Mouse (Mus musculus) kidney, adult 2 months (tissue): ENCODE measurements around the gene Il9r. TPM values are rescaled to one million over a fixed set of nuclear protein-coding genes. Genes with fewer than 3 reads are reported as not detected.
A peak's percentile ranks its signal among the peaks of the same experiment; 100 is the strongest.

Experiments used
- DNase-seq: peaks from one replicate; pipeline ENCODE4 v3.0.0; 2021
- H3K27ac ChIP-seq: fragments of 200-500 bp; 2 replicates; pipeline ENCODE4 v1.5.1; 2012; ENCODE audit warnings: low read depth, low read length, control low read depth, inconsistent platforms; ENCODE audit not compliant: insufficient read depth
- H3K27me3 ChIP-seq: fragments of 200-500 bp; replicated peaks from 2 replicates; pipeline ENCODE4 v1.6.1; 2012; ENCODE audit warnings: mild to moderate bottlenecking, moderate library complexity, low read length, inconsistent platforms; ENCODE audit not compliant: control insufficient read depth, insufficient read depth
- H3K36me3 ChIP-seq: fragments of 200-500 bp; 2 replicates; pipeline ENCODE4 v1.6.1; 2012; ENCODE audit warnings: mild to moderate bottlenecking, moderate library complexity, low read length, inconsistent platforms; ENCODE audit not compliant: control insufficient read depth, insufficient read depth
- H3K4me1 ChIP-seq: fragments of 200-500 bp; 2 replicates; pipeline ENCODE4 v1.6.1; 2011; ENCODE audit warnings: low read length; ENCODE audit not compliant: control insufficient read depth, insufficient read depth
- H3K4me3 ChIP-seq: fragments of 200-500 bp; 2 replicates; pipeline ENCODE4 v1.5.1; 2011; ENCODE audit warnings: mild to moderate bottlenecking, low read depth, low read length, control low read depth; ENCODE audit not compliant: insufficient read depth
- CTCF ChIP-seq: fragments of 200-500 bp; conservative IDR thresholded peaks from 2 replicates; pipeline ENCODE4 v1.5.1; 2011; ENCODE audit warnings: low read depth, mild to moderate bottlenecking, control low read depth, low read length, moderate library complexity, mixed read lengths; ENCODE audit not compliant: insufficient read depth, insufficient read length
- POLR2A ChIP-seq: fragments of 200-500 bp; IDR thresholded peaks from one replicate; pipeline ENCODE4 v1.6.1; 2011; ENCODE audit warnings: low read depth, low read length, control low read depth
- WGBS: fragments of 180-500 bp; shearing (Covaris S2); methylation state at CpG from one replicate; pipeline ENCODE4 v1.1.7; 2018; 5-methylcytosine and 5-hydroxymethylcytosine counted together
- polyA plus RNA-seq: library from polyadenylated mRNA; depleted of rRNA; stranded (reverse); fragments of >200 nt; gene quantifications from 2 replicates; pipeline ENCODE4 v1.2.3, GENCODE M21; 2012

The Il9r gene
- polyA plus RNA-seq, 1 experiment = 0.58 TPM

GRCm38 (mm10) chr11:32227041-32227440, 27.0 kb upstream of the Il9r start:
- peak overlapping the region; percentile 87; the same call in 1 of the 2 replicates for H3K27ac ChIP-seq
- no peaks in the 10 kb centered on the region for H3K36me3 ChIP-seq
- 12% methylated on average over 1 of the region's 1 CpGs for WGBS
- H3K4me1 ChIP-seq = peaks cover 37% of the 10 kb centered on the region
- H3K4me3 ChIP-seq = peak overlapping the region; percentile 71
- H3K27me3 ChIP-seq = no peaks in the 10 kb centered on the region
- TF ChIP-seq CTCF (no peak), POLR2A (no peak)
- no peak for DNase-seq

GRCm38 (mm10) chr11:32226124-32226871, 26.2 kb upstream of the Il9r start, which contains the start of gene Mpg:
Gene Mpg, plus strand, starts transcription at chr11:32226505.
- DNase-seq = peak; percentile 93
- peak; percentile 78 for TF ChIP-seq POLR2A
- TF ChIP-seq CTCF = no peak
- peak within 1 kb of the TSS; percentile 71 for H3K4me3 ChIP-seq
- WGBS = 3% methylated on average over 47 of the region's 47 CpGs
- H3K36me3 ChIP-seq = no peaks in the 10 kb centered on the region
- H3K27me3 ChIP-seq = no peaks in the 10 kb centered on the region
- H3K4me1 ChIP-seq = peaks cover 37% of the 10 kb centered on the region
- H3K27ac ChIP-seq = peak within 1 kb of the TSS; percentile 87

- no peak overlapping the region for H3K4me3 ChIP-seq
- WGBS = 44% methylated on average over 7 of the region's 7 CpGs
- peak overlapping the region; percentile 63 for H3K27ac ChIP-seq
- TF ChIP-seq CTCF (no peak), POLR2A (no peak)
- peaks cover 37% of the 10 kb centered on the region for H3K4me1 ChIP-seq
- no peaks in the 10 kb centered on the region for H3K36me3 ChIP-seq
- DNase-seq = peak; percentile 48
- H3K27me3 ChIP-seq = no peaks in the 10 kb centered on the region
Observed at GRCm38 (mm10) chr11:32225222-32226104, 25.4 kb upstream of the Il9r start.

- DNase-seq = peak; percentile 92
- Histone ChIP-seq H3K36me3 (no peaks in the 10 kb centered on the region), H3K4me3 (no peak overlapping the region), H3K27me3 (no peaks in the 10 kb centered on the region), H3K27ac (peak overlapping the region; percentile 63), H3K4me1 (peaks cover 37% of the 10 kb centered on the region)
- WGBS = 10% methylated on average over 4 of the region's 4 CpGs
- TF ChIP-seq CTCF = no peak
Observed at GRCm38 (mm10) chr11:32224468-32225139, 24.5 kb upstream of the Il9r start.

- no peaks in the 10 kb centered on the region for H3K27me3 ChIP-seq
- no peak for DNase-seq
- H3K36me3 ChIP-seq = no peaks in the 10 kb centered on the region
- peaks cover 37% of the 10 kb centered on the region for H3K4me1 ChIP-seq
- no peak overlapping the region for H3K4me3 ChIP-seq
- TF ChIP-seq CTCF (no peak), POLR2A (no peak)
- no peak overlapping the region for H3K27ac ChIP-seq
- WGBS = 77% methylated on average over 4 of the region's 4 CpGs
Observed at GRCm38 (mm10) chr11:32223297-32223967, 23.4 kb upstream of the Il9r start.

GRCm38 (mm10) chr11:32222570-32223194, 22.6 kb upstream of the Il9r start:
- peak; percentile 66 for DNase-seq
- H3K27me3 ChIP-seq = no peaks in the 10 kb centered on the region
- H3K4me1 ChIP-seq = peaks cover 37% of the 10 kb centered on the region
- peak overlapping the region; percentile 60 for H3K4me3 ChIP-seq
- WGBS = 17% methylated on average over 21 of the region's 21 CpGs
- no peaks in the 10 kb centered on the region for H3K36me3 ChIP-seq
- no peak for TF ChIP-seq CTCF
- peak overlapping the region; percentile 59 for H3K27ac ChIP-seq
